11 mouse cellular contexts compared by ENCODE assay signal in the genomic region with DNA sequence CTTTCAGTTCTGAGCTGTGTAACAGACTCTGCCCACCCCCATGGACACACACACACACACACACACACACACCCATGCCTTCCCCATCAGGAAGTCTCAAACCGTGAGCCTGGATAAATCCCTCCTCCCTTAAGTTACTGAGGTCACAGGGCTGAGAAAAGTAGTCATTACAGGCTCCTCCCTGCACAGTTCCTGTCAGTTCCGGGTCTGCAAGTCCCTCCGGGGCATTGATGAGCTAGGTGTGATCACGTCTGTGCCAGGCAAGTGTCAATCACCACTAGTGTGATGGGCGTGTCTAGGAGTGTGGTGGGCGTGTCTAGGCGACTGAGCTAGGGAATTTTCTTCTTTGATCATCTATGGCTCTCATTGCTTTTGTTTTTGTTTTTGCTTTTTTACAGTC.
DNase-seq lines count a peak whose midpoint lies in the region; ATAC-seq and TF ChIP-seq lines count a peak whose summit lies in the region.
"Had no signal": no experiment of that assay in that cellular context is flagged by ENCODE, and none has a peak within 500 bp of the region (broad histone marks: within the 10 kb centered on the region; RNA-seq: fewer than 3 reads in every experiment).

No protein-coding gene starts in this region.

- no peak for DNase-seq in heart, adult 8-10 months (ENCODE audit: low spot score)
- peak; percentile 25 to 46 for DNase-seq in B cell, adult 2 months
- no peak for DNase-seq in liver, embryonic 14.5 days (ENCODE audit: low read depth in 3 of 3, low spot score in 3 of 3)
- no peak for DNase-seq in right cerebral cortex, postnatal 36 days (ENCODE audit: low spot score in 2 of 2)
- DNase-seq in adrenal gland, postnatal 25 days, result no peak
- DNase-seq in layer of hippocampus, adult 18-20 months (ENCODE audit: low spot score in 2 of 2), result no peak
- DNase-seq: spleen, adult 18-20 months had no signal

- no peak overlapping the region for H3K9ac ChIP-seq in heart, embryonic 14.5 days (ENCODE audit: low read length)
- no peak overlapping the region for H3K9ac ChIP-seq in liver, embryonic 14.5 days (replicated peaks)
- H3K9ac ChIP-seq: midbrain, embryonic 13.5 days had no signal

- no peak for TF ChIP-seq CTCF in liver, embryonic 14.5 days (IDR thresholded peaks at IDR 0.05; ENCODE audit: low read depth)

- H3K4me2 ChIP-seq in heart, embryonic 14.5 days (ENCODE audit: low read length), result peak overlapping the region; percentile 39
- peak overlapping the region; percentile 18 for H3K4me2 ChIP-seq in liver, embryonic 14.5 days (ENCODE audit: low read depth)
- H3K4me2 ChIP-seq: midbrain, embryonic 13.5 days had no signal

- 0 out of 2 replicates have a peak, but pooled peaks cover 2% of the 10 kb centered on the region for H3K9me3 ChIP-seq in heart, embryonic 14.5 days (ENCODE audit: control insufficient read depth, low read length)
- H3K9me3 ChIP-seq in liver, embryonic 14.5 days (ENCODE audit: control insufficient read depth, low read length), result no peaks in the 10 kb centered on the region
- H3K9me3 ChIP-seq: midbrain, embryonic 13.5 days had no signal

- no peaks in the 10 kb centered on the region; a peak in 1 of 4 replicates for H3K4me1 ChIP-seq in heart, embryonic 14.5 days (ENCODE audit: control insufficient read depth in 2 of 2, insufficient read depth in 2 of 2, low read length in 2 of 2)
- H3K4me1 ChIP-seq in liver, embryonic 14.5 days (replicated peaks; ENCODE audit: control insufficient read depth in 2 of 2, insufficient read depth in 2 of 2, low read length in 1 of 2), result peaks cover 0 to 3% of the 10 kb centered on the region in 2 experiments; a peak in 1 of 4 replicates

- 13% methylated on average over 7 of the region's 7 CpGs for WGBS in heart, embryonic 14.5 days
- WGBS in liver, embryonic 14.5 days (ENCODE audit: insufficient replicate concordance), result 8% methylated on average over 7 of the region's 7 CpGs

- TF ChIP-seq EP300 in liver, embryonic 14.5 days (IDR thresholded peaks at IDR 0.05; ENCODE audit: low read depth), result no peak

- H3K4me3 ChIP-seq in heart, embryonic 14.5 days (ENCODE audit: control insufficient read depth in 1 of 2, insufficient read depth in 1 of 2, low read depth in 1 of 2, low read length in 2 of 2), result no peak overlapping the region
- no peak overlapping the region for H3K4me3 ChIP-seq in liver, embryonic 14.5 days (ENCODE audit: insufficient read depth in 1 of 2, low read depth in 2 of 2, low read length in 2 of 2)
- H3K4me3 ChIP-seq: midbrain, embryonic 13.5 days had no signal

- ATAC-seq in heart, embryonic 14.5 days (ENCODE audit: insufficient number of reproducible peaks, insufficient read depth, low FRiP score, low read depth), result peak; percentile 31; the same call in 1 of the 2 replicates
- 0 out of 2 replicates have a peak, but pooled peaks have one; percentile 45 for ATAC-seq in common myeloid progenitor, adult 5-6 weeks (replicated peaks; ENCODE audit: low read depth, poor library complexity, severe bottlenecking)
- no peak for ATAC-seq in liver, embryonic 14.5 days (ENCODE audit: insufficient read depth)
- ATAC-seq: hindbrain, postnatal 0 days; midbrain, embryonic 13.5 days had no signal

- H3K36me3 ChIP-seq in heart, embryonic 14.5 days (ENCODE audit: control insufficient read depth, insufficient read depth, low read length), result no peaks in the 10 kb centered on the region
- H3K36me3 ChIP-seq in liver, embryonic 14.5 days (replicated peaks; ENCODE audit: control insufficient read depth, insufficient read depth, low read depth), result no peaks in the 10 kb centered on the region
- H3K36me3 ChIP-seq: midbrain, embryonic 13.5 days had no signal

- no peak overlapping the region for H3K27ac ChIP-seq in heart, embryonic 14.5 days (replicated peaks in 1 of 2; ENCODE audit: control insufficient read depth in 1 of 2, insufficient read depth in 1 of 2, low read depth in 2 of 2, low read length in 2 of 2)
- no peak overlapping the region for H3K27ac ChIP-seq in liver, embryonic 14.5 days
- H3K27ac ChIP-seq: hindbrain, postnatal 0 days; midbrain, embryonic 13.5 days had no signal

- H3K27me3 ChIP-seq in heart, embryonic 14.5 days (ENCODE audit: control insufficient read depth, insufficient read depth, low read length), result peaks cover 14% of the 10 kb centered on the region; the same call in 1 of the 2 replicates
- no peaks in the 10 kb centered on the region for H3K27me3 ChIP-seq in liver, embryonic 14.5 days (ENCODE audit: control insufficient read depth, insufficient read depth, low read length)

Comparison
In these comparisons a context has a peak if more than half of its experiments do, and no peak if none do; other contexts are left out.
1. DNase-seq: peak in B cell, adult 2 months (2 of 2); none in heart, adult 8-10 months (single experiment), liver, embryonic 14.5 days (0 of 3), right cerebral cortex, postnatal 36 days (0 of 2), adrenal gland, postnatal 25 days (single experiment) and layer of hippocampus, adult 18-20 months (0 of 2).